Mouse (Mus musculus) liver, adult 2 months (tissue): Measurements from ENCODE around the gene Dyrk2.

Experiments used
- CTCF ChIP-seq: fragments of 200-500 bp; IDR thresholded peaks from 2 replicates; pipeline ENCODE4 v1.5.1; 2011; ENCODE audit warnings: low read depth, low read length, control low read depth
- POLR2A ChIP-seq: fragments of 200-500 bp; IDR thresholded peaks from 2 replicates; pipeline ENCODE4 v1.6.1; 2011; ENCODE audit warnings: low read length, control low read depth; ENCODE audit not compliant: insufficient read depth; ENCODE audit errors: extremely low read depth

DNA sequence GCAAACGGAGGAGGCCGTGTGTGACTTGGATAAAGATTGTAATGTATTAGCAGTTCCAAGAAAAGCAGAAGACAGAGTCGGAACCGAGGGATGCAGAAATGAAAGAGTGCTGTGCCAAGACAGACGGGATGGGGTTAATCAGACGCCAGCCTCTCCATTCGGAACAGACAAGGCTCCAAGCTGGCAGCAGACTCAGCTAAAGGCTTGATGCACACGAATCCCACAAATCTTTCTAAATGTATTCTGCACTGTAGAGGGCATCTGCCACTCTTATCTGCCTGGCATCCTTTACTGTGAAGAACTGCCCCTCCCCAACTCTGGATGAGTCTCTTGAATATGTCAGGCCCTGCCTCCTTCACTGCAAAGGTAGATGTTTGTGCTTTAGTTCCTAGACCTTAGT is 45.2 kb downstream of the Dyrk2 start:
- no peak for TF ChIP-seq POLR2A
- no peak for TF ChIP-seq CTCF
